Mouse (Mus musculus) gastrocnemius, adult 2 months (tissue): ENCODE data around the gene Tmem41b. TPM values are rescaled to one million over a fixed set of nuclear protein-coding genes. Genes with fewer than 3 reads are reported as not detected.

Source experiments
- DNase-seq: peaks from one replicate; pipeline ENCODE4 v3.0.0; 2022
- H3K27ac ChIP-seq: fragments of 200-600 bp; 2 replicates; pipeline ENCODE4 v1.8.1; 2022; ENCODE audit warnings: mild to moderate bottlenecking
- H3K4me3 ChIP-seq: fragments of 200-600 bp; 2 replicates; pipeline ENCODE4 v1.8.1; 2022; ENCODE audit warnings: mild to moderate bottlenecking, moderate library complexity
- CTCF ChIP-seq: fragments of 200-600 bp; IDR thresholded peaks from 2 replicates; pipeline ENCODE4 v1.8.1; 2022; ENCODE audit warnings: antibody characterized with exemption, mild to moderate bottlenecking, moderate library complexity
- intact Hi-C: fragments of 180-260 bp; cut with DNase I; formaldehyde crosslinking; loops from one replicate; pipeline ENCODE4 v1.15.1; 2025
- total RNA-seq, 2 experiments: library from RNA; stranded (reverse); gene quantifications; 2 replicates each; pipeline ENCODE4 v1.2.3; 2021

Gene Tmem41b
- total RNA-seq, 2 experiments from 2014 or later: 25.4 to 27.0 TPM

GRCm38 (mm10) chr7:109954622-109955401, 31.9 kb downstream of the Tmem41b start:
- intact Hi-C loops: no loop called here
- Histone ChIP-seq H3K27ac (peak overlapping the region; percentile 28; the same call in 1 of the 2 replicates), H3K4me3 (no peak overlapping the region)
- no peak for DNase-seq
- no peak for TF ChIP-seq CTCF

- DNase-seq: no peak
- no peak overlapping the region for H3K27ac ChIP-seq
- H3K4me3 ChIP-seq: no peak overlapping the region
- intact Hi-C loops: no loop called here
- TF ChIP-seq CTCF: no peak
These were observed 35.4 kb downstream of the Tmem41b start for GRCm38 (mm10) chr7:109951297-109951696.

- TF ChIP-seq CTCF: no peak
- intact Hi-C loops: no loop called here
- H3K27ac ChIP-seq: 0 out of 2 replicates have a peak overlapping the region, but pooled peaks have one; percentile 3
These were observed 42.2 kb downstream of the Tmem41b start for GRCm38 (mm10) chr7:109944421-109945034.

GRCm38 (mm10) chr7:109929628-109930027, 57.1 kb downstream of the Tmem41b start:
- DNase-seq: no peak
- Histone ChIP-seq H3K4me3 (no peak overlapping the region), H3K27ac (no peak overlapping the region)
- TF ChIP-seq CTCF: peak; percentile 42; the same call in 1 of the 2 replicates
- intact Hi-C loops: no loop called here

More at GRCm38 (mm10) chr7:109944421-109945034, 42.2 kb downstream of the Tmem41b start:
- DNase-seq: no peak
- no peak overlapping the region for H3K4me3 ChIP-seq

- no peak overlapping the region for H3K27ac ChIP-seq
- no peak overlapping the region for H3K4me3 ChIP-seq
- intact Hi-C loops: no loop called here
- DNase-seq: no peak
- no peak for TF ChIP-seq CTCF
These were observed 58.4 kb downstream of the Tmem41b start for GRCm38 (mm10) chr7:109928365-109928764.

- Histone ChIP-seq H3K27ac (no peak overlapping the region), H3K4me3 (no peak overlapping the region)
- TF ChIP-seq CTCF: no peak
- DNase-seq: no peak
- intact Hi-C loops: no loop called here
These were observed 61.8 kb downstream of the Tmem41b start for GRCm38 (mm10) chr7:109924965-109925364.

GRCm38 (mm10) chr7:109922889-109923288, 63.8 kb downstream of the Tmem41b start:
- Histone ChIP-seq H3K4me3 (no peak overlapping the region), H3K27ac (no peak overlapping the region)
- intact Hi-C loops: no loop called here
- DNase-seq: no peak
- no peak for TF ChIP-seq CTCF

Other genes with a start within 250 kb of the Tmem41b start
- 10 to 100 TPM; 28.1 to 30.4 TPM for gene Tmem9b, start 234.1 kb downstream of the Tmem41b start, total RNA-seq
- gene Nrip3, start 204.9 kb downstream of the Tmem41b start, total RNA-seq: not detected
- gene Scube2, start 121.2 kb downstream of the Tmem41b start, total RNA-seq: 1 to 10 TPM; 1.4 to 3.5 TPM
- gene Dennd5a, start 26.5 kb downstream of the Tmem41b start, total RNA-seq: 10 to 100 TPM; 34.4 to 52.4 TPM
- 100 to 1,000 TPM in 1 of 2 experiments, 10 to 100 TPM in 1; 96.4 to 101 TPM for gene Ipo7, start 31.3 kb upstream of the Tmem41b start, total RNA-seq
- gene Zfp143, start 74.3 kb upstream of the Tmem41b start, total RNA-seq: 1 to 10 TPM; 9.4 to 9.8 TPM
- gene Wee1, start 135.1 kb upstream of the Tmem41b start, total RNA-seq: 1 to 10 TPM in 1 of 2 experiments, under 1 TPM in 1; 0.97 to 3.6 TPM
- 1 to 10 TPM; 4.8 to 7.2 TPM for gene Swap70, start 234.8 kb upstream of the Tmem41b start, total RNA-seq